Mouse (Mus musculus) embryo, embryonic 10 days (tissue): Measurements from ENCODE around the gene Lrsam1.

Experiments
- DNase-seq: peaks from one replicate; pipeline ENCODE4 v3.0.0-alpha.2; 2015; ENCODE audit warnings: low spot score

Gene Lrsam1

GRCm38 (mm10) chr2:32926330-32927075, 34.9 kb downstream of the Lrsam1 start:
- no peak for DNase-seq

GRCm38 (mm10) chr2:32924306-32924844, 37.0 kb downstream of the Lrsam1 start:
- DNase-seq = no peak

- no peak for DNase-seq
Measured at GRCm38 (mm10) chr2:32923551-32924250, 37.7 kb downstream of the Lrsam1 start.

GRCm38 (mm10) chr2:32922564-32922963, 38.9 kb downstream of the Lrsam1 start:
- no peak for DNase-seq

- no peak for DNase-seq
Measured at GRCm38 (mm10) chr2:32921801-32922380, 39.5 kb downstream of the Lrsam1 start.

- no peak for DNase-seq
Measured at GRCm38 (mm10) chr2:32921235-32921634, 40.2 kb downstream of the Lrsam1 start.

- no peak for DNase-seq
Measured at GRCm38 (mm10) chr2:32918391-32918790, 43.0 kb downstream of the Lrsam1 start.

- no peak for DNase-seq
Measured at GRCm38 (mm10) chr2:32917526-32917925, 43.9 kb downstream of the Lrsam1 start.

- DNase-seq = peak; percentile 59
Measured at GRCm38 (mm10) chr2:32914896-32915295, 46.5 kb downstream of the Lrsam1 start.

GRCm38 (mm10) chr2:32914362-32914761, 47.1 kb downstream of the Lrsam1 start:
- DNase-seq = no peak

- peak; percentile 97 for DNase-seq
Measured at GRCm38 (mm10) chr2:32912210-32912804, 49.1 kb downstream of the Lrsam1 start.

GRCm38 (mm10) chr2:32911639-32912182, 49.7 kb downstream of the Lrsam1 start:
- no peak for DNase-seq

- peak; percentile 28 for DNase-seq
Measured at GRCm38 (mm10) chr2:32908796-32909195, 52.6 kb downstream of the Lrsam1 start.

- DNase-seq = peak; percentile 69
Measured at GRCm38 (mm10) chr2:32908272-32908671, 53.1 kb downstream of the Lrsam1 start.

GRCm38 (mm10) chr2:32907442-32907841, 54.0 kb downstream of the Lrsam1 start:
- DNase-seq = no peak

- no peak for DNase-seq
Measured at GRCm38 (mm10) chr2:32905297-32905696, 56.1 kb downstream of the Lrsam1 start.

GRCm38 (mm10) chr2:32904637-32905036, 56.8 kb downstream of the Lrsam1 start:
- DNase-seq = no peak

- DNase-seq = no peak
Measured at GRCm38 (mm10) chr2:32903470-32903869, 57.9 kb downstream of the Lrsam1 start.

GRCm38 (mm10) chr2:32902126-32902525, 59.3 kb downstream of the Lrsam1 start:
- no peak for DNase-seq

- no peak for DNase-seq
Measured at GRCm38 (mm10) chr2:32898983-32899382, 62.4 kb downstream of the Lrsam1 start.

GRCm38 (mm10) chr2:32896507-32897147, 64.8 kb downstream of the Lrsam1 start:
- no peak for DNase-seq
